Mouse (Mus musculus): Measurements from ENCODE around the gene Eif4ebp2. TPM values are rescaled to one million over a fixed set of nuclear protein-coding genes. Genes with fewer than 3 reads are reported as not detected.
A peak's percentile ranks its signal among the peaks of the same experiment; 100 is the strongest.

Gene Eif4ebp2
- total RNA-seq (2021) = 10 to 100 TPM; 70.9 to 71.3 TPM
- polyA plus RNA-seq (2012; rRNA removed) = 53.3 and 71.9 TPM in 2 replicates
- long read RNA-seq, full-length matches to known transcripts = 1 of 48 reads
- long read RNA-seq, partial matches to known transcripts = 0 of 48 reads
- long read RNA-seq, other reads (novel, unspliced or antisense) = 47 of 48 reads

GRCm38 (mm10) chr10:61452645-61453044 is at the start of gene Eif4ebp2:
Gene Eif4ebp2, minus strand, starts transcription at chr10:61452661.
- peaks cover 5% of the 10 kb centered on the region for H3K79me2 ChIP-seq (replicated peaks; ENCODE audit: control insufficient read depth, insufficient read depth, low read length)
- peak within 1 kb of the TSS; percentile 87 for H3K4me3 ChIP-seq
- intact Hi-C loops (cut with DNase I) = no loop called here
- peak within 1 kb of the TSS; percentile 94 for H3K9ac ChIP-seq (ENCODE audit: low read depth, low read length)
- 1% methylated on average over 36 of the region's 36 CpGs for WGBS
- peaks cover 15% of the 10 kb centered on the region for H3K4me1 ChIP-seq (ENCODE audit: control insufficient read depth, insufficient read depth, low read length)
- DNase-seq = peak; percentile 98 to 100
- peak within 1 kb of the TSS; percentile 82 for H3K27ac ChIP-seq
- H3K36me3 ChIP-seq (ENCODE audit: control insufficient read depth, insufficient read depth, low read length) = peaks cover 11% of the 10 kb centered on the region
- peak; percentile 95 for TF ChIP-seq POLR2A (IDR thresholded peaks at IDR 0.05; ENCODE audit: insufficient read depth, low read depth, low read length)
- TF ChIP-seq EP300 (IDR thresholded peaks at IDR 0.05; ENCODE audit: insufficient read depth, low read depth, low read length) = peak; percentile 83
- TF ChIP-seq CTCF (IDR thresholded peaks at IDR 0.05) = no peak
- no peaks in the 10 kb centered on the region for H3K27me3 ChIP-seq (ENCODE audit: control insufficient read depth, insufficient read depth, low read length)

GRCm38 (mm10) chr10:61500756-61501155 is 48.3 kb upstream of the Eif4ebp2 start:
- Histone ChIP-seq H3K27me3 (ENCODE audit: control insufficient read depth, insufficient read depth, low read length) (no peaks in the 10 kb centered on the region), H3K4me1 (ENCODE audit: control insufficient read depth, insufficient read depth, low read length) (no peaks in the 10 kb centered on the region), H3K36me3 (ENCODE audit: control insufficient read depth, insufficient read depth, low read length) (no peaks in the 10 kb centered on the region), H3K27ac (no peak overlapping the region), H3K9ac (ENCODE audit: low read depth, low read length) (no peak overlapping the region), H3K4me3 (no peak overlapping the region), H3K79me2 (replicated peaks; ENCODE audit: control insufficient read depth, insufficient read depth, low read length) (no peaks in the 10 kb centered on the region; the same call in 1 of the 2 replicates)
- intact Hi-C loops (cut with DNase I) = no loop called here
- TF ChIP-seq POLR2A (IDR thresholded peaks at IDR 0.05; ENCODE audit: insufficient read depth, low read depth, low read length) (no peak), CTCF (IDR thresholded peaks at IDR 0.05) (no peak), EP300 (IDR thresholded peaks at IDR 0.05; ENCODE audit: insufficient read depth, low read depth, low read length) (no peak)
- WGBS = 81% methylated on average over 7 of the region's 7 CpGs
- DNase-seq = no peak

- TF ChIP-seq EP300 (IDR thresholded peaks at IDR 0.05; ENCODE audit: insufficient read depth, low read depth, low read length) (no peak), CTCF (IDR thresholded peaks at IDR 0.05) (no peak), POLR2A (IDR thresholded peaks at IDR 0.05; ENCODE audit: insufficient read depth, low read depth, low read length) (no peak)
- Histone ChIP-seq H3K36me3 (ENCODE audit: control insufficient read depth, insufficient read depth, low read length) (no peaks in the 10 kb centered on the region), H3K27ac (no peak overlapping the region), H3K27me3 (ENCODE audit: control insufficient read depth, insufficient read depth, low read length) (no peaks in the 10 kb centered on the region), H3K4me3 (no peak overlapping the region), H3K4me1 (ENCODE audit: control insufficient read depth, insufficient read depth, low read length) (no peaks in the 10 kb centered on the region), H3K79me2 (replicated peaks; ENCODE audit: control insufficient read depth, insufficient read depth, low read length) (no peaks in the 10 kb centered on the region), H3K9ac (ENCODE audit: low read depth, low read length) (no peak overlapping the region)
- intact Hi-C loops (cut with DNase I) = no loop called here
- WGBS = 89% methylated on average over 20 of the region's 20 CpGs
- DNase-seq = no peak
These were observed 47.3 kb upstream of the Eif4ebp2 start for GRCm38 (mm10) chr10:61499505-61500466.

GRCm38 (mm10) chr10:61496231-61496630 is 43.8 kb upstream of the Eif4ebp2 start:
- Histone ChIP-seq H3K79me2 (replicated peaks; ENCODE audit: control insufficient read depth, insufficient read depth, low read length) (no peaks in the 10 kb centered on the region), H3K4me1 (ENCODE audit: control insufficient read depth, insufficient read depth, low read length) (no peaks in the 10 kb centered on the region), H3K27me3 (ENCODE audit: control insufficient read depth, insufficient read depth, low read length) (no peaks in the 10 kb centered on the region), H3K4me3 (no peak overlapping the region), H3K27ac (no peak overlapping the region), H3K36me3 (ENCODE audit: control insufficient read depth, insufficient read depth, low read length) (no peaks in the 10 kb centered on the region), H3K9ac (ENCODE audit: low read depth, low read length) (no peak overlapping the region)
- TF ChIP-seq POLR2A (IDR thresholded peaks at IDR 0.05; ENCODE audit: insufficient read depth, low read depth, low read length) (no peak), CTCF (IDR thresholded peaks at IDR 0.05) (no peak), EP300 (IDR thresholded peaks at IDR 0.05; ENCODE audit: insufficient read depth, low read depth, low read length) (no peak)
- WGBS = 58% methylated on average over 9 of the region's 9 CpGs
- intact Hi-C loops (cut with DNase I) = no loop called here
- no peak for DNase-seq

- 69% methylated on average over 4 of the region's 4 CpGs for WGBS
- Histone ChIP-seq H3K27ac (no peak overlapping the region), H3K79me2 (replicated peaks; ENCODE audit: control insufficient read depth, insufficient read depth, low read length) (no peaks in the 10 kb centered on the region), H3K27me3 (ENCODE audit: control insufficient read depth, insufficient read depth, low read length) (no peaks in the 10 kb centered on the region), H3K4me1 (ENCODE audit: control insufficient read depth, insufficient read depth, low read length) (no peaks in the 10 kb centered on the region), H3K36me3 (ENCODE audit: control insufficient read depth, insufficient read depth, low read length) (no peaks in the 10 kb centered on the region), H3K4me3 (no peak overlapping the region), H3K9ac (ENCODE audit: low read depth, low read length) (no peak overlapping the region)
- intact Hi-C loops (cut with DNase I) = no loop called here
- DNase-seq = no peak
- TF ChIP-seq CTCF (IDR thresholded peaks at IDR 0.05) = no peak
- TF ChIP-seq POLR2A (IDR thresholded peaks at IDR 0.05; ENCODE audit: insufficient read depth, low read depth, low read length) = no peak
- no peak for TF ChIP-seq EP300 (IDR thresholded peaks at IDR 0.05; ENCODE audit: insufficient read depth, low read depth, low read length)
These were observed 43.0 kb upstream of the Eif4ebp2 start for GRCm38 (mm10) chr10:61495461-61495860.

GRCm38 (mm10) chr10:61492040-61492439 is 39.6 kb upstream of the Eif4ebp2 start:
- Histone ChIP-seq H3K27ac (no peak overlapping the region), H3K4me3 (no peak overlapping the region), H3K27me3 (ENCODE audit: control insufficient read depth, insufficient read depth, low read length) (no peaks in the 10 kb centered on the region), H3K9ac (ENCODE audit: low read depth, low read length) (no peak overlapping the region), H3K36me3 (ENCODE audit: control insufficient read depth, insufficient read depth, low read length) (no peaks in the 10 kb centered on the region), H3K4me1 (ENCODE audit: control insufficient read depth, insufficient read depth, low read length) (no peaks in the 10 kb centered on the region), H3K79me2 (replicated peaks; ENCODE audit: control insufficient read depth, insufficient read depth, low read length) (no peaks in the 10 kb centered on the region)
- no peak for TF ChIP-seq POLR2A (IDR thresholded peaks at IDR 0.05; ENCODE audit: insufficient read depth, low read depth, low read length)
- TF ChIP-seq EP300 (IDR thresholded peaks at IDR 0.05; ENCODE audit: insufficient read depth, low read depth, low read length) = peak; percentile 70; the same call in 1 of the 2 replicates
- TF ChIP-seq CTCF (IDR thresholded peaks at IDR 0.05) = peak; percentile 92
- peak; percentile 75 to 77 for DNase-seq
- intact Hi-C loops (cut with DNase I) = loop anchor here (2.0 kb wide), 2 partner anchors 111 to 167 kb away; no protein-coding TSS in a partner anchor
- 27% methylated on average over 11 of the region's 11 CpGs for WGBS
